9 mouse cellular contexts compared by ENCODE assay signal in genomic region chr4:133104194-133104569, GRCm38 (mm10). TPM values are rescaled to one million over a fixed set of nuclear protein-coding genes. Genes with fewer than 3 reads are reported as not detected.
A peak's percentile ranks its signal among the peaks of the same experiment; 100 is the strongest.
DNase-seq lines count a peak whose midpoint lies in the region; ATAC-seq and TF ChIP-seq lines count a peak whose summit lies in the region.
"Had no signal": no experiment of that assay in that cellular context is flagged by ENCODE, and none has a peak within 500 bp of the region (broad histone marks: within the 10 kb centered on the region; RNA-seq: fewer than 3 reads in every experiment).

No protein-coding gene starts in this region.

- 39% methylated on average over 10 of the region's 10 CpGs for WGBS in cerebellum, adult 2 months
- 33% methylated on average over 10 of the region's 10 CpGs for WGBS in midbrain, embryonic 16.5 days
- WGBS in midbrain, embryonic 13.5 days: 43% methylated on average over 10 of the region's 10 CpGs
- 36% methylated on average over 10 of the region's 10 CpGs for WGBS in liver, embryonic 13.5 days (ENCODE audit: insufficient replicate concordance)
- 27% methylated on average over 10 of the region's 10 CpGs for WGBS in stomach, embryonic 16.5 days

- no peak for DNase-seq in cerebellum, adult 2 months
- no peak for DNase-seq in cerebellum, adult 9-10 months
- DNase-seq in liver, embryonic 13.5 days: no peak
- DNase-seq in spleen, postnatal 36 days (ENCODE audit: low spot score in 2 of 2): no peak
- DNase-seq in frontal cortex, adult 2 months (ENCODE audit: extremely low spot score in 1 of 2, low spot score in 1 of 2): no peak

- H3K4me3 ChIP-seq in cerebellum, adult 2 months (replicated peaks; ENCODE audit: insufficient read depth, low read depth, low read length): peak overlapping the region; percentile 19
- H3K4me3 ChIP-seq in midbrain, embryonic 16.5 days (ENCODE audit: low read depth, low read length): no peak overlapping the region
- no peak overlapping the region for H3K4me3 ChIP-seq in midbrain, embryonic 13.5 days (replicated peaks)
- H3K4me3 ChIP-seq in liver, embryonic 13.5 days (replicated peaks): no peak overlapping the region
- H3K4me3 ChIP-seq in stomach, embryonic 16.5 days (replicated peaks; ENCODE audit: low read length): peak overlapping the region; percentile 11; the same call in 1 of the 2 replicates

- ATAC-seq in midbrain, embryonic 16.5 days: no peak
- no peak for ATAC-seq in midbrain, embryonic 13.5 days
- ATAC-seq in liver, embryonic 13.5 days (ENCODE audit: low read depth): no peak
- ATAC-seq in stomach, embryonic 16.5 days (ENCODE audit: insufficient read depth, low FRiP score): no peak
- ATAC-seq: inflammation-experienced regulatory T-cells, adult 6 months had no signal

- H3K4me1 ChIP-seq in cerebellum, adult 2 months (ENCODE audit: control insufficient read depth, insufficient read depth, low read length): peaks cover 27% of the 10 kb centered on the region
- H3K4me1 ChIP-seq in midbrain, embryonic 16.5 days (ENCODE audit: control insufficient read depth, insufficient read depth, low read length): peaks cover 5% of the 10 kb centered on the region; the same call in 1 of the 2 replicates
- H3K4me1 ChIP-seq in midbrain, embryonic 13.5 days (replicated peaks): peaks cover 6% of the 10 kb centered on the region; the same call in 1 of the 2 replicates
- H3K4me1 ChIP-seq in liver, embryonic 13.5 days (replicated peaks): peaks cover 29% of the 10 kb centered on the region
- peaks cover 28% of the 10 kb centered on the region for H3K4me1 ChIP-seq in stomach, embryonic 16.5 days (ENCODE audit: control insufficient read depth, insufficient read depth, low read length)

- H3K27ac ChIP-seq in cerebellum, adult 2 months (ENCODE audit: insufficient read depth, low read length): 0 out of 2 replicates have a peak overlapping the region, but pooled peaks have one; percentile 18
- H3K27ac ChIP-seq in midbrain, embryonic 16.5 days (ENCODE audit: low read length): 0 out of 2 replicates have a peak overlapping the region, but pooled peaks have one; percentile 37
- no peak overlapping the region for H3K27ac ChIP-seq in midbrain, embryonic 13.5 days
- peak overlapping the region; percentile 39 for H3K27ac ChIP-seq in liver, embryonic 13.5 days
- H3K27ac ChIP-seq in stomach, embryonic 16.5 days (ENCODE audit: low read length): peak overlapping the region; percentile 93

- no peaks in the 10 kb centered on the region for H3K27me3 ChIP-seq in cerebellum, adult 2 months (ENCODE audit: control insufficient read depth, insufficient read depth, low read length)
- no peaks in the 10 kb centered on the region for H3K27me3 ChIP-seq in midbrain, embryonic 16.5 days (ENCODE audit: control insufficient read depth, insufficient read depth, low read depth, low read length)
- no peaks in the 10 kb centered on the region for H3K27me3 ChIP-seq in midbrain, embryonic 13.5 days
- no peaks in the 10 kb centered on the region for H3K27me3 ChIP-seq in liver, embryonic 13.5 days
- H3K27me3 ChIP-seq in stomach, embryonic 16.5 days (ENCODE audit: control insufficient read depth, insufficient read depth, low read length): no peaks in the 10 kb centered on the region

- peak overlapping the region; percentile 23; the same call in 1 of the 2 replicates for H3K4me2 ChIP-seq in midbrain, embryonic 16.5 days (ENCODE audit: low read length)
- no peak overlapping the region for H3K4me2 ChIP-seq in midbrain, embryonic 13.5 days (replicated peaks)
- no peak overlapping the region for H3K4me2 ChIP-seq in liver, embryonic 13.5 days
- peak overlapping the region; percentile 40 for H3K4me2 ChIP-seq in stomach, embryonic 16.5 days (ENCODE audit: low read depth, low read length)

- H3K9ac ChIP-seq in midbrain, embryonic 16.5 days (ENCODE audit: low read depth, low read length): no peak overlapping the region
- no peak overlapping the region for H3K9ac ChIP-seq in midbrain, embryonic 13.5 days (replicated peaks)
- no peak overlapping the region for H3K9ac ChIP-seq in liver, embryonic 13.5 days
- H3K9ac ChIP-seq in stomach, embryonic 16.5 days (ENCODE audit: low read length): peak overlapping the region; percentile 50

- TF ChIP-seq CTCF in cerebellum, adult 2 months (IDR thresholded peaks at IDR 0.05; ENCODE audit: borderline replicate concordance, insufficient read depth, low read depth, low read length): no peak

- no peaks in the 10 kb centered on the region for H3K36me3 ChIP-seq in midbrain, embryonic 16.5 days (ENCODE audit: control insufficient read depth, insufficient read depth, low read length)
- no peaks in the 10 kb centered on the region for H3K36me3 ChIP-seq in midbrain, embryonic 13.5 days
- H3K36me3 ChIP-seq in liver, embryonic 13.5 days: no peaks in the 10 kb centered on the region
- no peaks in the 10 kb centered on the region for H3K36me3 ChIP-seq in stomach, embryonic 16.5 days (ENCODE audit: control insufficient read depth, insufficient read depth, low read length)

- no peaks in the 10 kb centered on the region for H3K9me3 ChIP-seq in midbrain, embryonic 16.5 days (replicated peaks; ENCODE audit: control insufficient read depth, low read length, poor library complexity, severe bottlenecking)
- no peaks in the 10 kb centered on the region for H3K9me3 ChIP-seq in midbrain, embryonic 13.5 days
- H3K9me3 ChIP-seq in liver, embryonic 13.5 days (replicated peaks): no peaks in the 10 kb centered on the region
- no peaks in the 10 kb centered on the region for H3K9me3 ChIP-seq in stomach, embryonic 16.5 days (replicated peaks; ENCODE audit: control insufficient read depth, low read length)

- TF ChIP-seq POLR2A in cerebellum, adult 2 months (IDR thresholded peaks at IDR 0.05; ENCODE audit: borderline replicate concordance, insufficient read depth, low read length): peak; percentile 8; the same call in 1 of the 2 replicates

RNA-seq across cellular contexts. Expression of gene Wasf2, which starts 26.1 kb away (rescaled TPM):
- 15.0 and 16.3 TPM in 2 replicates for polyA plus RNA-seq in cerebellum, adult 2 months (2012; rRNA removed)
- polyA plus RNA-seq in midbrain, embryonic 16.5 days (2015; fragmentation: Nextera tagmentation; extraction: Ambion mirVana): 20.1 and 27.1 TPM in 2 replicates
- polyA plus RNA-seq in midbrain, embryonic 13.5 days (2015; fragmentation: Nextera tagmentation; extraction: Ambion mirVana): 28.8 and 34.2 TPM in 2 replicates
- 52.3 and 54.0 TPM in 2 replicates for polyA plus RNA-seq in liver, embryonic 13.5 days (2015; fragmentation: Nextera tagmentation; extraction: Ambion mirVana)
- 84.3 and 98.6 TPM in 2 replicates for polyA plus RNA-seq in stomach, embryonic 16.5 days (2015; fragmentation: Nextera tagmentation; extraction: Ambion mirVana)
- polyA plus RNA-seq in frontal cortex, adult 2 months (2012; rRNA removed): 14.2 and 16.3 TPM in 2 replicates

Comparison
In these comparisons a context has a peak if more than half of its experiments do, and no peak if none do; other contexts are left out.
1. H3K4me2 ChIP-seq: peak in midbrain, embryonic 16.5 days (single experiment) and stomach, embryonic 16.5 days (single experiment); none in midbrain, embryonic 13.5 days (single experiment) and liver, embryonic 13.5 days (single experiment).
2. H3K4me3 ChIP-seq: peak in cerebellum, adult 2 months (single experiment) and stomach, embryonic 16.5 days (single experiment); none in midbrain, embryonic 16.5 days (single experiment), midbrain, embryonic 13.5 days (single experiment) and liver, embryonic 13.5 days (single experiment).